Mouse (Mus musculus) spleen, adult 10 weeks (tissue): ENCODE measurements around the gene Olfr1320. TPM values are rescaled to one million over a fixed set of nuclear protein-coding genes. Genes with fewer than 3 reads are reported as not detected.

Experiments used
- polyA plus RNA-seq: library from polyadenylated mRNA; stranded (reverse); fragments of 350-450 nt; fragmentation: Illumina TruSeq; extraction: RNeasy Lipid Tissue Mini Kit (QIAGEN cat#74804); gene quantifications from one replicate; pipeline ENCODE4 v1.2.3, GENCODE M21; 2015; ENCODE audit warnings: low replicate concordance; ENCODE audit not compliant: insufficient read depth

Gene Olfr1320
- not detected for polyA plus RNA-seq

GRCm38 (mm10) chrX:49672033-49672432 is at the start of gene Olfr1320:
TSS of gene Olfr1320 (plus strand) at chrX:49672333.

Other genes with a start within 250 kb of the Olfr1320 start
- gene Arhgap36, start 208.4 kb upstream of the Olfr1320 start, polyA plus RNA-seq, result not detected
- gene Olfr1321, start 62.7 kb downstream of the Olfr1320 start, polyA plus RNA-seq, result not detected
- not detected for gene Igsf1, start 125.4 kb downstream of the Olfr1320 start, polyA plus RNA-seq
- gene Olfr1322, start 219.2 kb downstream of the Olfr1320 start, polyA plus RNA-seq, result not detected